Mouse (Mus musculus) CH12.LX (cell line): ENCODE results near the gene Hspa12a. TPM values are rescaled to one million over a fixed set of nuclear protein-coding genes. Genes with fewer than 3 reads are reported as not detected.

Source experiments
- DNase-seq: peaks from one replicate; pipeline ENCODE4 v3.0.0-alpha.2; 2013; ENCODE audit errors: extremely low read depth
- H3K27ac ChIP-seq: 2 replicates; pipeline ENCODE4 v1.5.1; 2012; ENCODE audit warnings: low read depth, mild to moderate bottlenecking, control low read depth, moderate library complexity; ENCODE audit not compliant: insufficient read depth
- H3K27me3 ChIP-seq: replicated peaks from 2 replicates; pipeline ENCODE3; 2012; ENCODE audit warnings: inconsistent platforms
- H3K36me3 ChIP-seq, 2 experiments: replicated peaks in 1 of 2; 2 replicates each; pipeline versions ENCODE3 to v1.6.1; 2012; ENCODE audit warnings: inconsistent platforms in 1 of 2, low read length in 1 of 2, mild to moderate bottlenecking in 1 of 2, mixed read lengths in 1 of 2, moderate library complexity in 1 of 2; ENCODE audit not compliant: control insufficient read depth in 1 of 2, insufficient read depth in 1 of 2
- H3K4me1 ChIP-seq, 2 experiments: 2 replicates each; pipeline ENCODE4 v1.6.1; 2012; ENCODE audit warnings: inconsistent platforms in 1 of 2, moderate library complexity in 1 of 2; ENCODE audit not compliant: insufficient read depth in 2 of 2, control insufficient read depth in 1 of 2
- H3K4me2 ChIP-seq: 2 replicates; pipeline ENCODE4 v1.6.1; 2012; ENCODE audit warnings: low read depth, mild to moderate bottlenecking, control low read depth; ENCODE audit not compliant: poor library complexity, insufficient read depth, severe bottlenecking
- H3K4me3 ChIP-seq, 3 experiments: fragments of 150-350 bp in 1 of 3; sonication (generic) in 1 of 3; replicated peaks in 1 of 3; 2 replicates each; pipeline versions ENCODE3 to v1.5.1; 2011 to 2012; ENCODE audit warnings: low read depth in 2 of 3, low read length in 2 of 3, mild to moderate bottlenecking in 2 of 3, moderate library complexity in 2 of 3, control low read depth in 1 of 3, improper control_type of control experiment in 1 of 3, inconsistent platforms in 1 of 3, mixed read lengths in 1 of 3; ENCODE audit not compliant: poor library complexity in 1 of 3
- H3K79me2 ChIP-seq: replicated peaks from 2 replicates; pipeline ENCODE4 v1.6.1; 2012; ENCODE audit warnings: mild to moderate bottlenecking, moderate library complexity; ENCODE audit not compliant: control insufficient read depth, poor library complexity, insufficient read depth, severe bottlenecking; ENCODE audit errors: extremely low read depth
- H3K9ac ChIP-seq: 2 replicates; pipeline ENCODE4 v1.6.1; 2012; ENCODE audit warnings: low read depth, mild to moderate bottlenecking, control low read depth, moderate library complexity; ENCODE audit not compliant: insufficient read depth
- H3K9me3 ChIP-seq: replicated peaks from 2 replicates; pipeline ENCODE3; 2012; ENCODE audit warnings: low read length, inconsistent platforms, mixed read lengths
- CTCF ChIP-seq, 2 experiments: IDR thresholded peaks in 1 of 2; conservative IDR thresholded peaks in 1 of 2; 2 replicates each; pipeline ENCODE4 v1.5.1; 2011 to 2012; ENCODE audit warnings: low read depth in 2 of 2, low read length in 2 of 2, improper control_type of control experiment in 1 of 2, inconsistent platforms in 1 of 2, mild to moderate bottlenecking in 1 of 2, moderate library complexity in 1 of 2
- ETS1 ChIP-seq: conservative IDR thresholded peaks from 2 replicates; pipeline ENCODE4 v1.6.1; 2012; ENCODE audit warnings: low read depth, mild to moderate bottlenecking, inconsistent platforms, low read length, improper control_type of control experiment, moderate library complexity
- JUN ChIP-seq: IDR thresholded peaks from 2 replicates; pipeline ENCODE4 v1.6.1; 2011; ENCODE audit warnings: low read depth, mild to moderate bottlenecking, low read length, improper control_type of control experiment, moderate library complexity; ENCODE audit not compliant: insufficient read depth
- MEF2A ChIP-seq: IDR thresholded peaks from 2 replicates; pipeline ENCODE4 v1.6.1; 2014; ENCODE audit warnings: low read depth, mild to moderate bottlenecking, inconsistent platforms, low read length, improper control_type of control experiment, borderline replicate concordance
- NELFE ChIP-seq: IDR thresholded peaks from 2 replicates; pipeline ENCODE4 v1.6.1; 2011; ENCODE audit warnings: low read depth, low read length, improper control_type of control experiment
- NRF1 ChIP-seq: IDR thresholded peaks from 2 replicates; pipeline ENCODE4 v1.6.1; 2014; ENCODE audit warnings: low read depth, mild to moderate bottlenecking, inconsistent platforms, low read length, improper control_type of control experiment, moderate library complexity
- RAD21 ChIP-seq: IDR thresholded peaks from 2 replicates; pipeline ENCODE4 v1.6.1; 2011; ENCODE audit warnings: low read depth, mild to moderate bottlenecking, low read length, improper control_type of control experiment, moderate library complexity
- SMC3 ChIP-seq: IDR thresholded peaks from 2 replicates; pipeline ENCODE4 v1.6.1; 2011; ENCODE audit warnings: low read depth, low read length, improper control_type of control experiment
- TBP ChIP-seq: conservative IDR thresholded peaks from 2 replicates; pipeline ENCODE4 v1.6.1; 2011; ENCODE audit warnings: low read depth, low read length, improper control_type of control experiment
- ZC3H11A ChIP-seq: IDR thresholded peaks from 2 replicates; pipeline ENCODE4 v1.6.1; 2012; ENCODE audit warnings: low read depth, mild to moderate bottlenecking, inconsistent platforms, low read length, improper control_type of control experiment
- ZMIZ1 ChIP-seq: IDR thresholded peaks from 2 replicates; pipeline ENCODE4 v1.6.1; 2012; ENCODE audit warnings: low read depth, mild to moderate bottlenecking, inconsistent platforms, low read length, improper control_type of control experiment
- dilution Hi-C: fragments of 300-500 bp; cut with MboI; formaldehyde crosslinking; loops from 2 replicates; pipeline ENCODE4 v1.14.3; 2020; ENCODE audit warnings: low sequenced_read_pairs; ENCODE audit not compliant: extremely low pct_unique_long_range_greater_than_20kb, extremely low pct_ligation_motif_present
- in situ Hi-C: fragments of 300-500 bp; cut with MboI; formaldehyde crosslinking; loops from 3 replicates; pipeline ENCODE4 v1.14.3; 2019; ENCODE audit warnings: low sequenced_read_pairs, low pct_ligation_motif_present, low pct_unique_long_range_greater_than_20kb, mixed read lengths
- polyA plus RNA-seq: library from polyadenylated mRNA; unstranded; fragments of >175 nt; gene quantifications from 2 replicates; pipeline ENCODE4 v1.2.1, GENCODE M21; 2012; ENCODE audit warnings: low read depth; ENCODE audit not compliant: insufficient read length
- total RNA-seq, 2 experiments: library from RNA; depleted of rRNA; stranded (reverse); fragments of 300-350 nt in 1 of 2; fragments of >200 nt in 1 of 2; gene quantifications; 2 replicates each; pipeline ENCODE4 v1.2.3; 2012 to 2014

Gene Hspa12a
- total and polyA plus RNA-seq, 3 experiments = 1.4 to 1.9 (median 1.4) TPM

GRCm38 (mm10) chr19:58827656-58828055 lies 115.8 kb downstream of the Hspa12a start:
- in situ Hi-C loops (no loop called here), dilution Hi-C loops (no loop called here)
- peak overlapping the region in 1 of 3 experiments; percentile 9 for H3K4me3 ChIP-seq
- peaks cover 11 to 52% of the 10 kb centered on the region in 2 experiments for H3K4me1 ChIP-seq
- no peak overlapping the region for H3K4me2 ChIP-seq
- no peaks in the 10 kb centered on the region for H3K79me2 ChIP-seq
- no peaks in the 10 kb centered on the region for H3K9me3 ChIP-seq
- H3K9ac ChIP-seq = no peak overlapping the region
- TF ChIP-seq RAD21 = peak; percentile 53
- peak in 1 of 2 experiments; percentile 65; a peak in 2 of 4 replicates for TF ChIP-seq CTCF (conservative IDR thresholded peaks at IDR 0.05 in 1 of 2, IDR thresholded peaks at IDR 0.05 in 1 of 2; ENCODE audit: low read depth in 2 of 2, low read length in 2 of 2)
- no peak for TF ChIP-seq MEF2A
- TF ChIP-seq SMC3 = peak; percentile 56
- no peaks in the 10 kb centered on the region for H3K36me3 ChIP-seq
- H3K27ac ChIP-seq = no peak overlapping the region
- no peaks in the 10 kb centered on the region for H3K27me3 ChIP-seq
- no peak for DNase-seq

GRCm38 (mm10) chr19:58824316-58824715 lies 119.1 kb downstream of the Hspa12a start:
- TF ChIP-seq TBP = no peak
- no peak for DNase-seq
- H3K27ac ChIP-seq = no peak overlapping the region
- no peaks in the 10 kb centered on the region for H3K36me3 ChIP-seq
- H3K79me2 ChIP-seq = no peaks in the 10 kb centered on the region
- dilution Hi-C loops = no loop called here
- H3K27me3 ChIP-seq = no peaks in the 10 kb centered on the region
- no peak overlapping the region for H3K9ac ChIP-seq
- in situ Hi-C loops = no loop called here
- peaks cover 7 to 46% of the 10 kb centered on the region in 2 experiments for H3K4me1 ChIP-seq
- H3K4me3 ChIP-seq = no peak overlapping the region
- no peaks in the 10 kb centered on the region for H3K9me3 ChIP-seq
- H3K4me2 ChIP-seq = no peak overlapping the region

- Histone ChIP-seq H3K4me3 (no peak overlapping the region), H3K36me3 (no peaks in the 10 kb centered on the region), H3K9ac (no peak overlapping the region), H3K4me1 (peaks cover 9 to 56% of the 10 kb centered on the region in 2 experiments), H3K79me2 (no peaks in the 10 kb centered on the region), H3K27ac (no peak overlapping the region), H3K9me3 (no peaks in the 10 kb centered on the region), H3K4me2 (no peak overlapping the region), H3K27me3 (no peaks in the 10 kb centered on the region)
- dilution Hi-C loops = no loop called here
- in situ Hi-C loops = no loop called here
- DNase-seq = no peak
- no peak for TF ChIP-seq RAD21
- TF ChIP-seq NRF1 = no peak
- TF ChIP-seq SMC3 = no peak
- TF ChIP-seq ETS1 = no peak
- no peak for TF ChIP-seq JUN
- TF ChIP-seq NELFE = no peak
- no peak for TF ChIP-seq ZC3H11A
- no peak for TF ChIP-seq CTCF (conservative IDR thresholded peaks at IDR 0.05 in 1 of 2, IDR thresholded peaks at IDR 0.05 in 1 of 2; ENCODE audit: low read depth in 2 of 2, low read length in 2 of 2)
- TF ChIP-seq ZMIZ1 = no peak
- TF ChIP-seq, all 38 proteins: peak for 0
Observed at GRCm38 (mm10) chr19:58823301-58823700, 120.2 kb downstream of the Hspa12a start.
